Mouse (Mus musculus): ENCODE data around the gene Ermard. TPM values are rescaled to one million over a fixed set of nuclear protein-coding genes. Genes with fewer than 3 reads are reported as not detected.
A peak's percentile ranks its signal among the peaks of the same experiment; 100 is the strongest.
"Not testable (repeated sequence)": the region's sequence is repeated elsewhere in the genome, so short reads cannot be mapped to it uniquely, and the experiment has no call there.

Gene Ermard
- total RNA-seq (2021): 10 to 100 TPM; 19.0 to 25.1 TPM
- long read RNA-seq, experiment 1, partial matches to known transcripts: 0 of 10 reads
- long read RNA-seq, experiment 1, other reads (novel, unspliced or antisense): 7 of 10 reads
- long read RNA-seq, experiment 2, partial matches to known transcripts: 1 of 9 reads
- long read RNA-seq, experiment 2, other reads (novel, unspliced or antisense): 6 of 9 reads

DNA sequence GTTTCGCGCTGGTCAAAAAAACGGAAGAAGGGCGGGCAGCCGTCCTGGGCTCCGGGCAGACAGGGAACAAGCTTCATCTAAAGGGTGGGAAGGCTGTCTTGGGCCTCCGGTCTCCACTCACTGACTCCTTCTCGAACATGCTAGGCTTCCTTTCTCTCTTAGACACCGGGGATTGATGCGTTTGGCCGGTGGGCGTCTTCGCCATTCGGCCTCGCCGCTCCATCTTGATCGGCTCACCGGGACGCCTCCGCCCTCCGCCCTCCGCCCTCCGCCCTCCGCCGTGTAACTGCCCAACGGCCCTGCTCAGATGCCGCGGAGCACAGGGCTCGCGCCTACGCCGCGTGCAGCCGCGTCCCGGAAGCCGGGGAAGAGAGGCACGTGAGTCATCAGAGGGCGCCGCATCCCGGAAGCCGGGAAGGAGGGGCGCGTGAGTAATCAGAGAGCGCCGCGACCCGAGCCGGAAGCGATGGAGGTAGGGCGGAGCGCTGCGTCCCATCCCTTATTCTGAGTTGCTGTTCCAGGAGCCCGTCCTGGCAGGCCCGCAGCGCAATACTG lies at the start of gene Ermard, which contains the start of the genes Tcte3 and Gm3448:
Ermard (plus strand) TSS at position 34 of the 555 bp plus-strand sequence.
Tcte3 (minus strand) TSS at position 314 of the 555 bp plus-strand sequence.
Gm3448 (minus strand) TSS at position 363 of the 555 bp plus-strand sequence.
- intact Hi-C loops (cut with DNase I; ENCODE audit: low total_unique reads); DNase-seq: not testable (repeated sequence)

DNA sequence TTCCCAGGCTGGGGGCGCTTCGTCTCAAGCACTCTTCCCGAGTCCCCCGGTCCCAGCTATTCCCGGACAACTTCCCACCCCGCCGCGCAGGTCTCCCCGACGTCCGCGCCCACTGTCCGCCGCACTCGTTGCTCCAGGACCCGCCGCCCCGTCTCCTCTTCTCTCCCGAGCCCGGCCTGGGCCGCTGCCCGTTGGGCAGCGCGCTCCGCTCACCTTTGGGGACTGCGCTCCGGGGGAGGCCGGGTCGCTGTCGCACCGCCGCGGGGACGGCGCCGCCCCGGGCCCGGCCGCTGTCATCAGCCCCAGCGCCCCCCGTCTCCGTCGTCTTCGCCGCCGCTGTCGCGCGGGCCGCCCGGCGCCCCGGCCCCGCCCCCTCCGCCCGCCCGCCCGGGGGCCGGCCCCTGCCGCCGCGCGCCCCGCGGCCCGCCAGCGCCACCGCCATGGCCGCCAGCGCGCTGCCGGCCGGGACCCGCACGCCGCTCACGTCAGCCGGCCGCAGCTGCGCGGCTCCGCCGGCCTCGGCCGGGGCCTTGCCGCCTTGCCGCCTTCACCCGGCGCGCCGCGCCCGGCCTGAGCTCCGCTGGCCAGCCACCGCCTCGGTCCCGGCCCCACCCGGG lies 48.4 kb upstream of the Ermard start:
- DNase-seq; intact Hi-C loops (cut with DNase I; ENCODE audit: low total_unique reads): not testable (repeated sequence)

DNA sequence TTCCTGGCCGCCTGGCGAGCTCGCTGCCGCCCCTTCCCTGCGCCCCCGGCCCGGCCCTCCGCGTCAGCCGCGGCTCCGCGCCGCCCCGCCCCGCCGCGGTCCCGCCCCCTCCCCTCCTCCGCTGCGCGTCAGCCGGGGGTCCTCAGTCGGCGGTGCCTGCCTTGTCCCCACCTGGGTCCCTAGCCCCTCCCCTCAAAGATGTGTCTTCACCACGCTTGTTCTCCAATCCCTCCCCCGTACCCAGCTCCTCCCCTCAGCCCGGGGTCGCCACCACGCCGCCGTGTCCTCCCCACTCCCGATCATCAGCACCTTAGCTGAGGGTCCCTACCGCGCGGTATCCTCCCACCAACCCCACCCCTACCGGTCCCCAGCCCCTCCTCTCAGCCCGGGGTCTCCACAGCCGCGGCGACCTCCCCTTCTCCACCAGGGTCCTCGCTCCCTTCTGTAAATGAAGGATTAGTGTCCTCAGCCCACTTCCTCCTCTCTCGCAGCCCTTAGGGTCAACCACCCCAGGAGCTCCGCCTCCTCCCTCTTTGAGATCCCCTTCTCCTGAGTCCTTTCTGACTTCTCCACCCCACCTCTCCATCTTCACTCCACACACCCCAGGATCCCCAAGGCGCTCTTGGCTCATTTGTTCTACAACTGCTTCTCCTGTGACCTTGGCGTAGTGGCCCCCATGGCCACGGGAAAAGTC lies 47.7 kb upstream of the Ermard start:
- DNase-seq; intact Hi-C loops (cut with DNase I; ENCODE audit: low total_unique reads): not testable (repeated sequence)

DNA sequence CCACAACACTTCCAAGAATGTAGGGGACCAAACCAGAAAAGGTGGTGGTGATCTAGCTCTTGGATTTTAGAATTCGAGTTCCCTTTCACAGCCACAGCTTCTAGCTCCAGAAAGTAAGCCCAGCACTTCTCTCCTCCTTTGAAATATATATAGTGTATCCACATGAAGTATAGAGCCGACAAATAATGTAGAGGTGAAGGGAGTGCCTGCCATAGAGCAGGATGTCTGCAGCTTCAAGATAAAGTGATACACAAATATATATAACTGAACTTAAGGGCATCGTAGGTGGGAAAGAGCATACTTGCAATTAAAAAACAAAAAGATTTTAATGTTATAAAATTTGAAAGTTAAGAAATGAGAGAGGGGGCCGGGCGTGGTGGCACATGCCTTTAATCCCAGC lies 46.9 kb upstream of the Ermard start:
- intact Hi-C loops (cut with DNase I; ENCODE audit: low total_unique reads); DNase-seq: not testable (repeated sequence)

DNA sequence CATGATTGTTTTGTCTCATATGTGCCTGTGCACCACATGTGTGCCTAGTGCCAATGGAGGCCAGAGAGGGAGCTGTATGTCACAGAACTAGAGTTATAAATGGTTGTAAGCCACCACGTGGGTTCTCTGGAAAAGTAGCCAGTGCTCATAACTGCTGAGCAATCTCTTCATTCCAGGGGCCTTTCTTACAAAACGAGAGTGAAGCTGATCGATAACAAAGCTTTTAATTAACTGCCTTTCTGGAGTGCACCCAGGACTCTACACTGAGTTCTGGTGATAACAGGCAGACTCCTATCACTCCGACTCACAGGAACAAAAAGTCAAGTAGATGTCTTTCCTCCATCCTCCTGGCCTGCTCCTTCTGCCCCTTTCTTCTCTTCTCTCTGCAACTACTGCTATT lies 41.0 kb upstream of the Ermard start:
- intact Hi-C loops (cut with DNase I; ENCODE audit: low total_unique reads); DNase-seq: not testable (repeated sequence)

DNA sequence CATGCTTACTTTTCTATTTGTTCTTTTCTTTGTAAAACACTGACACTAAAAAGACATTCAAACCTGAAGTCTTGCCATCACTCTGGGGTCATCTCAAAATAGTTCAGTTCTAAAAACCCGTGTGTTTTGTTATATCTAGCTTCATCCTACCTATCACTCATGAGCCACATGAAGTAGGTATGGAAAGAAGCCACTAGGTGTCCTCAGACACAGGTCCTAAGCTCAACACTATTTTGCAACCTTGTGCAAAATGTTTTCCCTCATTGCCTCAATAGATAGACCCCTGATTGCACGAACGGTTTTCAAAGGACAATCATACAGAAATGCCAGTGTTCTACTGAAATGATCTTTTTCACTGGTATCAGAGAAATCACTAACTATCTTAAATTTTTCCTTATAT lies 31.9 kb upstream of the Ermard start:
- DNase-seq; intact Hi-C loops (cut with DNase I; ENCODE audit: low total_unique reads): not testable (repeated sequence)

DNA sequence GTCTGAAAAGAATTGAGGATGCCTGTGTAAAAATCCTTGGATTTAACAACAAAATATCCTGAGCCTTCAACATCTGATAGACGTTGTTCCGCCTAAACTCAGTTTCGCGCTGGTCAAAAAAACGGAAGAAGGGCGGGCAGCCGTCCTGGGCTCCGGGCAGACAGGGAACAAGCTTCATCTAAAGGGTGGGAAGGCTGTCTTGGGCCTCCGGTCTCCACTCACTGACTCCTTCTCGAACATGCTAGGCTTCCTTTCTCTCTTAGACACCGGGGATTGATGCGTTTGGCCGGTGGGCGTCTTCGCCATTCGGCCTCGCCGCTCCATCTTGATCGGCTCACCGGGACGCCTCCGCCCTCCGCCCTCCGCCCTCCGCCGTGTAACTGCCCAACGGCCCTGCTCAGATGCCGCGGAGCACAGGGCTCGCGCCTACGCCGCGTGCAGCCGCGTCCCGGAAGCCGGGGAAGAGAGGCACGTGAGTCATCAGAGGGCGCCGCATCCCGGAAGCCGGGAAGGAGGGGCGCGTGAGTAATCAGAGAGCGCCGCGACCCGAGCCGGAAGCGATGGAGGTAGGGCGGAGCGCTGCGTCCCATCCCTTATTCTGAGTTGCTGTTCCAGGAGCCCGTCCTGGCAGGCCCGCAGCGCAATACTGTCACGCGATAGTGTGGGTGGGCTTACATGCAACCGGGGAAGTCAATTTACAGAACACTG lies 31.1 kb upstream of the Ermard start, which contains the start of gene Gm3435:
Gm3435 (plus strand) TSS at position 471 of the 708 bp plus-strand sequence.
- intact Hi-C loops (cut with DNase I; ENCODE audit: low total_unique reads); DNase-seq: not testable (repeated sequence)

DNA sequence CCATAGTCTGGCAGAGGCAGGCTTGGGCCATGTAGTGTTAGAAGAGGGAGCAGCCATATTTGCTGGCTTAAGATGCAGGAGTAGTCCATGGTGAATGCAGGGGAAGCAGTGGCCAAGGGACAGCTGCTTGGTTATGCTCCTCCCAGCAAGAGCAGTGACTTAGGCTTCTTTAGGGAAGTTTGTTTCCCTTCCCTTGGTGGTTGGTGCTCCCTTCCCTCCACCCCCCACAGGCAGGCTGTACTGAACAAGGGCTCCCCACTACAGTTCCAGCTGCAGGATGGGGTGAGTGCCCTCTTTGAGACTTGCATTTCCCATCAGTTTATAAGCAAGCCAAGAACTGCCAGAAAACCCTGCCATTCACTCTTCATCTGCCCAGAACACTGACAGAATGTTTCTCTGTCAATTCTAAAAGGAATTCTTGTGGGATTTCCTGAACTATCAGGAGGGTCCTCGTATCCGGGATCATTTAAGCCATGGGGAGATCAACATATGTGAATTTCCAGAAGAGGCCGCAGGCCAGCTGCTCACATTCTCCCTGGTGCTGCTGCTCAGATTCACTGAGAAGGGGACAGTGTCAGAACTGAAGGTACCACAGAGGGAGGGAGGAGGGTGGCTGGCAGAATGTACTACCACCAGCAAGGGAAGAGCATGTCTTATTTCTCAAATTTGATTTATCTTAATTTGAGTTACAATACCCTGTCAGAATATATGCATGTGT lies 19.3 kb upstream of the Ermard start:
- DNase-seq: peak; percentile 8
- intact Hi-C loops (cut with DNase I; ENCODE audit: low total_unique reads): not testable (repeated sequence)

DNA sequence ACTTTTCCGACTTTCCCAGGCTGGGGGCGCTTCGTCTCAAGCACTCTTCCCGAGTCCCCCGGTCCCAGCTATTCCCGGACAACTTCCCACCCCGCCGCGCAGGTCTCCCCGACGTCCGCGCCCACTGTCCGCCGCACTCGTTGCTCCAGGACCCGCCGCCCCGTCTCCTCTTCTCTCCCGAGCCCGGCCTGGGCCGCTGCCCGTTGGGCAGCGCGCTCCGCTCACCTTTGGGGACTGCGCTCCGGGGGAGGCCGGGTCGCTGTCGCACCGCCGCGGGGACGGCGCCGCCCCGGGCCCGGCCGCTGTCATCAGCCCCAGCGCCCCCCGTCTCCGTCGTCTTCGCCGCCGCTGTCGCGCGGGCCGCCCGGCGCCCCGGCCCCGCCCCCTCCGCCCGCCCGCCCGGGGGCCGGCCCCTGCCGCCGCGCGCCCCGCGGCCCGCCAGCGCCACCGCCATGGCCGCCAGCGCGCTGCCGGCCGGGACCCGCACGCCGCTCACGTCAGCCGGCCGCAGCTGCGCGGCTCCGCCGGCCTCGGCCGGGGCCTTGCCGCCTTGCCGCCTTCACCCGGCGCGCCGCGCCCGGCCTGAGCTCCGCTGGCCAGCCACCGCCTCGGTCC lies 17.0 kb upstream of the Ermard start:
- intact Hi-C loops (cut with DNase I; ENCODE audit: low total_unique reads); DNase-seq: not testable (repeated sequence)

DNA sequence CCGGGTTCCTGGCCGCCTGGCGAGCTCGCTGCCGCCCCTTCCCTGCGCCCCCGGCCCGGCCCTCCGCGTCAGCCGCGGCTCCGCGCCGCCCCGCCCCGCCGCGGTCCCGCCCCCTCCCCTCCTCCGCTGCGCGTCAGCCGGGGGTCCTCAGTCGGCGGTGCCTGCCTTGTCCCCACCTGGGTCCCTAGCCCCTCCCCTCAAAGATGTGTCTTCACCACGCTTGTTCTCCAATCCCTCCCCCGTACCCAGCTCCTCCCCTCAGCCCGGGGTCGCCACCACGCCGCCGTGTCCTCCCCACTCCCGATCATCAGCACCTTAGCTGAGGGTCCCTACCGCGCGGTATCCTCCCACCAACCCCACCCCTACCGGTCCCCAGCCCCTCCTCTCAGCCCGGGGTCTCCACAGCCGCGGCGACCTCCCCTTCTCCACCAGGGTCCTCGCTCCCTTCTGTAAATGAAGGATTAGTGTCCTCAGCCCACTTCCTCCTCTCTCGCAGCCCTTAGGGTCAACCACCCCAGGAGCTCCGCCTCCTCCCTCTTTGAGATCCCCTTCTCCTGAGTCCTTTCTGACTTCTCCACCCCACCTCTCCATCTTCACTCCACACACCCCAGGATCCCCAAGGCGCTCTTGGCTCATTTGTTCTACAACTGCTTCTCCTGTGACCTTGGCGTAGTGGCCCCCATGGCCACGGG lies 16.4 kb upstream of the Ermard start:
- DNase-seq; intact Hi-C loops (cut with DNase I; ENCODE audit: low total_unique reads): not testable (repeated sequence)

DNA sequence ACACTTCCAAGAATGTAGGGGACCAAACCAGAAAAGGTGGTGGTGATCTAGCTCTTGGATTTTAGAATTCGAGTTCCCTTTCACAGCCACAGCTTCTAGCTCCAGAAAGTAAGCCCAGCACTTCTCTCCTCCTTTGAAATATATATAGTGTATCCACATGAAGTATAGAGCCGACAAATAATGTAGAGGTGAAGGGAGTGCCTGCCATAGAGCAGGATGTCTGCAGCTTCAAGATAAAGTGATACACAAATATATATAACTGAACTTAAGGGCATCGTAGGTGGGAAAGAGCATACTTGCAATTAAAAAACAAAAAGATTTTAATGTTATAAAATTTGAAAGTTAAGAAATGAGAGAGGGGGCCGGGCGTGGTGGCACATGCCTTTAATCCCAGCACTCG lies 15.5 kb upstream of the Ermard start:
- DNase-seq; intact Hi-C loops (cut with DNase I; ENCODE audit: low total_unique reads): not testable (repeated sequence)

DNA sequence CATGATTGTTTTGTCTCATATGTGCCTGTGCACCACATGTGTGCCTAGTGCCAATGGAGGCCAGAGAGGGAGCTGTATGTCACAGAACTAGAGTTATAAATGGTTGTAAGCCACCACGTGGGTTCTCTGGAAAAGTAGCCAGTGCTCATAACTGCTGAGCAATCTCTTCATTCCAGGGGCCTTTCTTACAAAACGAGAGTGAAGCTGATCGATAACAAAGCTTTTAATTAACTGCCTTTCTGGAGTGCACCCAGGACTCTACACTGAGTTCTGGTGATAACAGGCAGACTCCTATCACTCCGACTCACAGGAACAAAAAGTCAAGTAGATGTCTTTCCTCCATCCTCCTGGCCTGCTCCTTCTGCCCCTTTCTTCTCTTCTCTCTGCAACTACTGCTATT lies 9.6 kb upstream of the Ermard start:
- intact Hi-C loops (cut with DNase I; ENCODE audit: low total_unique reads); DNase-seq: not testable (repeated sequence)

DNA sequence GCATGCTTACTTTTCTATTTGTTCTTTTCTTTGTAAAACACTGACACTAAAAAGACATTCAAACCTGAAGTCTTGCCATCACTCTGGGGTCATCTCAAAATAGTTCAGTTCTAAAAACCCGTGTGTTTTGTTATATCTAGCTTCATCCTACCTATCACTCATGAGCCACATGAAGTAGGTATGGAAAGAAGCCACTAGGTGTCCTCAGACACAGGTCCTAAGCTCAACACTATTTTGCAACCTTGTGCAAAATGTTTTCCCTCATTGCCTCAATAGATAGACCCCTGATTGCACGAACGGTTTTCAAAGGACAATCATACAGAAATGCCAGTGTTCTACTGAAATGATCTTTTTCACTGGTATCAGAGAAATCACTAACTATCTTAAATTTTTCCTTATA lies 553 bp upstream of the Ermard start:
- intact Hi-C loops (cut with DNase I; ENCODE audit: low total_unique reads); DNase-seq: not testable (repeated sequence)

DNA sequence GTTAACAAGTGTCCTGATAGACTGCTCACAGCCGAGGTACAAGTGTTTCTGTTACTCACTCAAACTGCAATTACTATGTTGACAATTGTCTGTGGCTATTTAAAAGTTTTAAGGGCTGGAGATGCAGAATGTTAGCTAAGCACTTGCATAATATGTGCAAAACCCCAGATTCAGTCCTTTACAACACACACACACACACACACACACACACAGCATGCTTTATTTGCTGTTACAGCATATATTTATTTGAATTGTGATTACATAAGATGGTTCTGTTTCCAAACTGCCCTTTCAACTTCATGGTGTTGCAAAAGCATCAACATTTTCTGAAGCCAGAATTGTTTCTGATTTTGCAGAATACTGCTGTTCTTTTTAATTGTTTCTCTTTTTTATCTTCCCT lies 9.3 kb downstream of the Ermard start:
- DNase-seq; intact Hi-C loops (cut with DNase I; ENCODE audit: low total_unique reads): not testable (repeated sequence)

DNA sequence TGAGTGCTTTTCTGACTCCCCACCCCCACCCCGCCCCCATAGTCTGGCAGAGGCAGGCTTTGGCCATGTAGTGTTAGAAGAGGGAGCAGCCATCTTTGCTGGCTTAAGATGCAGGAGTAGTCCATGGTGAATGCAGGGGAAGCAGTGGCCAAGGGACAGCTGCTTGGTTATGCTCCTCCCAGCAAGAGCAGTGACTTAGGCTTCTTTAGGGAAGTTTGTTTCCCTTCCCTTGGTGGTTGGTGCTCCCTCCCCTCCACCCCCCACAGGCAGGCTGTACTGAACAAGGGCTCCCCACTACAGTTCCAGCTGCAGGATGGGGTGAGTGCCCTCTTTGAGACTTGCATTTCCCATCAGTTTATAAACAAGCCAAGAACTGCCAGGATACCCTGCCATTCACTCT lies 11.8 kb downstream of the Ermard start:
- intact Hi-C loops (cut with DNase I; ENCODE audit: low total_unique reads): not testable (repeated sequence)

DNA sequence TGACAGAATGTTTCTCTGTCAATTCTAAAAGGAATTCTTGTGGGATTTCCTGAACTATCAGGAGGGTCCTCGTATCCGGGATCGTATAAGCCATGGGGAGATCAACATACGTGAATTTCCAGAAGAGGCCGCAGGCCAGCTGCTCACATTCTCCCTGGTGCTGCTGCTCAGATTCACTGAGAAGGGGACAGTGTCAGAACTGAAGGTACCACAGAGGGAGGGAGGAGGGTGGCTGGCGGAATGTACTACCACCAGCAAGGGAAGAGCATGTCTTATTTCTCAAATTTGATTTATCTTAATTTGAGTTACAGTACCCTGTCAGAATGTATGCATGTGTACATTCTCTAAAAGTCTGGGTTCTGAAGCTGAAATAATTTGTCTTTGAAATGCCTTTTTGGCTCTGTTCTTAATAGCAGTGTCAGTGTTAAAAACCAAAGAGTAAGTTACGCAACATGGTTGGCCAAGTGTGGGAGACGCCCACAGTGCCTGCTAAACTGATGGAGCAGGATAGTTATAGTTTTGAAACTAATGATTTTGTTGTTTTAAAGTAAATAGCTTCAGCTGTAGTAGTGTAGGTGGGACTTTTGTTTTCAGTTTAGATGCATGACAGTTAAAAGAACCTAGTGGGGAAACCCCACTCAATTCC lies 12.3 kb downstream of the Ermard start:
- intact Hi-C loops (cut with DNase I; ENCODE audit: low total_unique reads): not testable (repeated sequence)

More for the DNA sequence above, 11.8 kb downstream of the Ermard start:
- not testable (repeated sequence) for DNase-seq

DNA sequence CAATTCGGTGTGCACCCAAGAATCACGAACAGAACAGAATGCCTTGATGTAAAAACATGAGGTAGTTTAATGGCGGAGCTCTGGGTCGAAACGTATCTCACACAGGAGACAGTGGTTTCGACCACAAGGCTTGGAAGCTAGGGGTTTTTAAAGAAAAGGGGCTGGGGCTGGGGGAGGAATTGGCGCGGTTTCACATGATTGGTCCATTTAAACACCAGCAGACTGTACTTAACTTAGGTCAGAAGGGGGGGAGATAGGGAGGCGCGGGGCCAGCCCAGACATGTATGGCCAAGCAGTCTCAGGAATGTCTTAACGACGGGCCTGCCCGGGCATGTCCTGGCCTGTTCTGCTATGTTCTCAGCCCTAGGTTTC lies 12.8 kb downstream of the Ermard start:
- intact Hi-C loops (cut with DNase I; ENCODE audit: low total_unique reads); DNase-seq: not testable (repeated sequence)

More for the DNA sequence above, 12.3 kb downstream of the Ermard start:
- DNase-seq: not testable (repeated sequence)
